Mouse (Mus musculus) heart, postnatal 0 days (tissue): ENCODE results near the gene Dhx37.

Experiments
- CTCF ChIP-seq: IDR thresholded peaks from 2 replicates; pipeline ENCODE4 v1.5.1; 2016; ENCODE audit warnings: antibody characterized with exemption, control low read depth, low read depth
- EP300 ChIP-seq: IDR thresholded peaks from 2 replicates; pipeline ENCODE4 v1.6.1; 2016; ENCODE audit warnings: antibody characterized with exemption, low read depth

- TF ChIP-seq CTCF (no peak), EP300 (no peak)
These were observed 22.2 kb upstream of the Dhx37 start for GRCm38 (mm10) chr5:125456100-125456499.
